Mouse (Mus musculus): Measurements from ENCODE around the gene Slc6a20a. TPM values are rescaled to one million over a fixed set of nuclear protein-coding genes. Genes with fewer than 3 reads are reported as not detected.

The Slc6a20a gene
- polyA plus RNA-seq, 1 experiment: 7.5 TPM

- H3K27me3 ChIP-seq (ENCODE audit: control insufficient read depth, insufficient read depth, low read length): no peaks in the 10 kb centered on the region
- no peak within 1 kb of the TSS for H3K27ac ChIP-seq (ENCODE audit: control insufficient read depth, insufficient read depth, low read length)
- no peaks in the 10 kb centered on the region for H3K4me1 ChIP-seq (replicated peaks; ENCODE audit: control insufficient read depth, insufficient read depth, low read length)
- no peaks in the 10 kb centered on the region for H3K36me3 ChIP-seq (ENCODE audit: control insufficient read depth, insufficient read depth, low read length)
- TF ChIP-seq CTCF (IDR thresholded peaks at IDR 0.05; ENCODE audit: borderline replicate concordance, control insufficient read depth, extremely low read depth, insufficient read depth, low read length, poor library complexity): no peak
- no peak for TF ChIP-seq POLR2A (IDR thresholded peaks at IDR 0.05; ENCODE audit: control insufficient read depth, extremely low read depth, insufficient read depth, low read length, poor library complexity)
- 95% methylated on average over 6 of the region's 6 CpGs for WGBS
- DNase-seq: no peak
- H3K4me3 ChIP-seq (ENCODE audit: control insufficient read depth, insufficient read depth, low read length): no peak within 1 kb of the TSS
Measured at GRCm38 (mm10) chr9:123632281-123632680, 46.4 kb downstream of the Slc6a20a start, which contains the start of gene Slc6a20b. Gene Slc6a20b, minus strand, starts transcription at chr9:123632565.

- no peak overlapping the region for H3K4me3 ChIP-seq (ENCODE audit: control insufficient read depth, insufficient read depth, low read length)
- no peak for DNase-seq
- H3K36me3 ChIP-seq (ENCODE audit: control insufficient read depth, insufficient read depth, low read length): no peaks in the 10 kb centered on the region
- no peak overlapping the region for H3K27ac ChIP-seq (ENCODE audit: control insufficient read depth, insufficient read depth, low read length)
- H3K4me1 ChIP-seq (replicated peaks; ENCODE audit: control insufficient read depth, insufficient read depth, low read length): no peaks in the 10 kb centered on the region
- no peak for TF ChIP-seq POLR2A (IDR thresholded peaks at IDR 0.05; ENCODE audit: control insufficient read depth, extremely low read depth, insufficient read depth, low read length, poor library complexity)
- no peak for TF ChIP-seq CTCF (IDR thresholded peaks at IDR 0.05; ENCODE audit: borderline replicate concordance, control insufficient read depth, extremely low read depth, insufficient read depth, low read length, poor library complexity)
- no peaks in the 10 kb centered on the region for H3K27me3 ChIP-seq (ENCODE audit: control insufficient read depth, insufficient read depth, low read length)
- WGBS: 79% methylated on average over 3 of the region's 3 CpGs
Measured at GRCm38 (mm10) chr9:123631666-123632065, 47.0 kb downstream of the Slc6a20a start.

DNA sequence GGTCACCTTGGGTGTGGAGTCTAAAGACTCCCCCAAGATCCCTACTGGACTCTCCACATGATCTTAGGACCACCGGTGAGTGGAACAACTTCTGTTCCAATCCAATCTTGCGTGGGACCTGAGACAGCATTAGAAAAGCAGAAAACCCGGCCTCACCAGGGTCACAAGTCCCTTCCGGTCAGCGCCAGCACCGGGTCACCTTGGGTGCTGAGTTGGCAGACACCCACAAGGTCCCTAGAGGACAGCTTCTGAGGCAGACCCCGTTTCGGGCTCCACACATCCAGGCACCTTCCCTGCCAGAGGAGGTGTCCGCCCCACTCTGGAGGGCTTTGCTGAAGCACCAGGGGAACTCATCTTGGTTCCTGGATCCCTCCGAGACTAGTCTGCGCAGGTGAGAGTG, 52.9 kb downstream of the Slc6a20a start:
- no peaks in the 10 kb centered on the region for H3K27me3 ChIP-seq (ENCODE audit: control insufficient read depth, insufficient read depth, low read length)
- no peaks in the 10 kb centered on the region for H3K4me1 ChIP-seq (replicated peaks; ENCODE audit: control insufficient read depth, insufficient read depth, low read length)
- no peaks in the 10 kb centered on the region for H3K36me3 ChIP-seq (ENCODE audit: control insufficient read depth, insufficient read depth, low read length)
- 95% methylated on average over 11 of the region's 11 CpGs for WGBS
- no peak for DNase-seq
- TF ChIP-seq CTCF (IDR thresholded peaks at IDR 0.05; ENCODE audit: borderline replicate concordance, control insufficient read depth, extremely low read depth, insufficient read depth, low read length, poor library complexity) (no peak), POLR2A (IDR thresholded peaks at IDR 0.05; ENCODE audit: control insufficient read depth, extremely low read depth, insufficient read depth, low read length, poor library complexity) (no peak)
- H3K27ac ChIP-seq (ENCODE audit: control insufficient read depth, insufficient read depth, low read length): no peak overlapping the region
- H3K4me3 ChIP-seq (ENCODE audit: control insufficient read depth, insufficient read depth, low read length): no peak overlapping the region

DNA sequence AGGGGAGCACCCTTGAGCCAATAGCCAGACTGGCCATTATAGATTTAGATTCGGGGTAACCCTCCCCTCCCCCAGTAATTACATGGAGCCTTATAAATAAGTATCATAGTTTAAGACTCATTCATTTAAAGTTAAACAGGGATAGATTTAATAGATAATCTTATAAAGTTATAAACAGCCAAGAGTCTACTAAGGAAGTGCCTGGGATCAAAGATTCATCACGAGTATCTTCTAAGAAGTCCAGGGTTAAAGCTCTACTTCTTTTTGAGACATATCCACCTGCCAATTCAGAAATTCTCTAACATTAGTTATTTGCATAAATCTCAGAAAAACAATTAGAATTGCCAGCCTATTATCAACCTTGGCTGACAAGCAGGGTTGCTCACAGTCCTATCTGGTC, 53.9 kb downstream of the Slc6a20a start:
- DNase-seq: no peak
- TF ChIP-seq POLR2A (IDR thresholded peaks at IDR 0.05; ENCODE audit: control insufficient read depth, extremely low read depth, insufficient read depth, low read length, poor library complexity): no peak
- TF ChIP-seq CTCF (IDR thresholded peaks at IDR 0.05; ENCODE audit: borderline replicate concordance, control insufficient read depth, extremely low read depth, insufficient read depth, low read length, poor library complexity): no peak
- H3K27me3 ChIP-seq (ENCODE audit: control insufficient read depth, insufficient read depth, low read length): no peaks in the 10 kb centered on the region
- no peak overlapping the region for H3K4me3 ChIP-seq (ENCODE audit: control insufficient read depth, insufficient read depth, low read length)
- no peaks in the 10 kb centered on the region for H3K36me3 ChIP-seq (ENCODE audit: control insufficient read depth, insufficient read depth, low read length)
- no peaks in the 10 kb centered on the region for H3K4me1 ChIP-seq (replicated peaks; ENCODE audit: control insufficient read depth, insufficient read depth, low read length)
- H3K27ac ChIP-seq (ENCODE audit: control insufficient read depth, insufficient read depth, low read length): no peak overlapping the region
- WGBS: 96% methylated on average over 2 of the region's 2 CpGs

GRCm38 (mm10) chr9:123620311-123621098, 58.2 kb downstream of the Slc6a20a start:
- TF ChIP-seq POLR2A (IDR thresholded peaks at IDR 0.05; ENCODE audit: control insufficient read depth, extremely low read depth, insufficient read depth, low read length, poor library complexity): no peak
- TF ChIP-seq CTCF (IDR thresholded peaks at IDR 0.05; ENCODE audit: borderline replicate concordance, control insufficient read depth, extremely low read depth, insufficient read depth, low read length, poor library complexity): no peak
- no peaks in the 10 kb centered on the region for H3K27me3 ChIP-seq (ENCODE audit: control insufficient read depth, insufficient read depth, low read length)
- H3K36me3 ChIP-seq (ENCODE audit: control insufficient read depth, insufficient read depth, low read length): no peaks in the 10 kb centered on the region
- H3K4me1 ChIP-seq (replicated peaks; ENCODE audit: control insufficient read depth, insufficient read depth, low read length): no peaks in the 10 kb centered on the region
- no peak overlapping the region for H3K4me3 ChIP-seq (ENCODE audit: control insufficient read depth, insufficient read depth, low read length)
- 92% methylated on average over 5 of the region's 5 CpGs for WGBS
- H3K27ac ChIP-seq (ENCODE audit: control insufficient read depth, insufficient read depth, low read length): no peak overlapping the region
- no peak for DNase-seq

GRCm38 (mm10) chr9:123601529-123601928, 77.2 kb downstream of the Slc6a20a start:
- WGBS: 81% methylated on average over 1 of the region's 1 CpGs

More at GRCm38 (mm10) chr9:123601529-123601928, 77.2 kb downstream of the Slc6a20a start:
- no peak overlapping the region for H3K27ac ChIP-seq (ENCODE audit: control insufficient read depth, insufficient read depth, low read length)
- H3K4me3 ChIP-seq (ENCODE audit: control insufficient read depth, insufficient read depth, low read length): no peak overlapping the region
- H3K27me3 ChIP-seq (ENCODE audit: control insufficient read depth, insufficient read depth, low read length): no peaks in the 10 kb centered on the region
- no peaks in the 10 kb centered on the region for H3K36me3 ChIP-seq (ENCODE audit: control insufficient read depth, insufficient read depth, low read length)
- no peak for TF ChIP-seq CTCF (IDR thresholded peaks at IDR 0.05; ENCODE audit: borderline replicate concordance, control insufficient read depth, extremely low read depth, insufficient read depth, low read length, poor library complexity)
- TF ChIP-seq POLR2A (IDR thresholded peaks at IDR 0.05; ENCODE audit: control insufficient read depth, extremely low read depth, insufficient read depth, low read length, poor library complexity): no peak
- H3K4me1 ChIP-seq (replicated peaks; ENCODE audit: control insufficient read depth, insufficient read depth, low read length): no peaks in the 10 kb centered on the region
- no peak for DNase-seq

Measured in thymus, adult 2 months (tissue).